Mouse (Mus musculus) heart, postnatal 36 days (tissue): ENCODE results near the gene Mycbpap. TPM values are rescaled to one million over a fixed set of nuclear protein-coding genes. Genes with fewer than 3 reads are reported as not detected.

Experiments
- DNase-seq, 2 experiments: peaks; one replicate each; pipeline ENCODE4 v3.0.0; 2021 to 2022
- intact Hi-C: fragments of 180-260 bp; cut with DNase I; formaldehyde crosslinking; loops from one replicate; pipeline ENCODE4 v1.15.1; 2025
- total RNA-seq, 2 experiments: library from RNA; stranded (reverse); gene quantifications; 2 replicates each; pipeline ENCODE4 v1.2.3; 2021

The Mycbpap gene
- total RNA-seq, result 1 to 10 TPM in 1 of 2 experiments, under 1 TPM in 1; 0.89 to 1.3 TPM

- peak; percentile 65 to 70 for DNase-seq
Measured at GRCm38 (mm10) chr11:94521219-94521843, at the start of gene Mycbpap. TSS of gene Mycbpap (minus strand) at chr11:94521742.

GRCm38 (mm10) chr11:94570612-94571011 lies 49.1 kb upstream of the Mycbpap start:
- DNase-seq, result peak in 1 of 2 experiments; percentile 36

More at GRCm38 (mm10) chr11:94521219-94521843, at the start of gene Mycbpap:
- intact Hi-C loops, result no loop called here

GRCm38 (mm10) chr11:94567326-94567725 lies 45.8 kb upstream of the Mycbpap start:
- DNase-seq, result no peak
- intact Hi-C loops, result no loop called here

More at GRCm38 (mm10) chr11:94570612-94571011, 49.1 kb upstream of the Mycbpap start:
- intact Hi-C loops, result loop anchor here (2.0 kb wide), 1 partner anchor 18 kb away; no protein-coding TSS in a partner anchor

DNA sequence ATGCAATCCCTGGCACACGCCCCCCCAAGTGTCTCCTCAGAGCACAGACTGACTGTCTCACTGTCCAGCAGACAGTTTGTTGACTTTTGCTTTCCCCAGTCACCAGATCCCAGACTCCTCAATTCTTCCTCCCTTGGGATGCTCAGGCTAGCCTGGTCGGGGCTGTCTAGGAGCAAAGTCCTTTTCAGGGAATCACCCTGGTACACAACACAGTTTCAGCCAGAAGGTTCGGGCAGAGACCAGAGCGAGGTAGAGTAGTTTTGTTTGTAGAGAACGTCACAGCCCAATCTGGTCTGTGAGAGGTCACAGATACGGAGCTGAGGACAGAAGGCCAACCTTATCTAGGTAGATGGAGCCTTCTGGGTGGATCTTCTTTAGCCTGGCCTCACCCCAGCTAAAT lies 45.0 kb upstream of the Mycbpap start:
- intact Hi-C loops, result no loop called here
- DNase-seq, result no peak

- no peak for DNase-seq
- intact Hi-C loops, result no loop called here
Measured at GRCm38 (mm10) chr11:94565151-94565479, 43.6 kb upstream of the Mycbpap start.

DNA sequence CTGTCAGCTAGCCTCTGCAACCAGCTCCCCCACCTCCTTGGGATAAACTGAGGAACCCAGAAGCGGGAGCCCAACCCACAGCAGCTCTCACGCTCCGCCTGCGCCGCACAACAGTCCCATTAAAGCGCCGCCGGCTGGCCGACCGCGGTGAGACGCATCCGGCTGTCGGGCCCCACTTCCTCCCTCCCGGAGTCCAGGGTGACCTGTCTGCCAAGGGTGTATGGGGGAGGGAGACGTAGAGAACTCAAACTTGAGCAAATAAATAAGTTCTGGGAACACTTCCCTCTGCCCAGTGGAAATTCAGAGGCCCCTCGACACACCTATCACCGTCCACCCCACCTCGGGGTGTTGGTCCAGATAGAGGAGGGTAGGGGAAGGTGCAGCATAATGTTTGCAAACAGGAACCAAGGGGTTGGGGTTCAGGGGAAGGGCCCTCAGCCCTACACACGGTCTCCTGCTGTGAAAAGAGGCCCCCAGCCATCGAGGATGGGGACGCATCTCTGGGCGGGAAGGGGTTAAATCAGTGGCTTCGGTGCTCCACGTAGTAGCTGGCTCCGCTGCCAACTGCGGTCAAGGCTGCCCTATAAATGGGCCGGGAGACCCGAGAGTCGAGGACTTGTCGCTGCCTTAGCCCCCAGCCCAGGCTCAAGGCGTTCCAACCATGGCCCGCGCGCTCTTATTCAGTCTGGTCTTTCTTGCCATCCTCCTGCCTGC lies 43.1 kb upstream of the Mycbpap start, which contains the start of gene Chad:
Chad (plus strand) TSS at position 611 of the 714 bp plus-strand sequence.
- intact Hi-C loops, result no loop called here
- DNase-seq, result peak; percentile 35 to 49

- intact Hi-C loops, result no loop called here
- DNase-seq, result no peak
Measured at GRCm38 (mm10) chr11:94563821-94564220, 42.3 kb upstream of the Mycbpap start.

GRCm38 (mm10) chr11:94563383-94563782 lies 41.8 kb upstream of the Mycbpap start:
- intact Hi-C loops, result no loop called here

DNA sequence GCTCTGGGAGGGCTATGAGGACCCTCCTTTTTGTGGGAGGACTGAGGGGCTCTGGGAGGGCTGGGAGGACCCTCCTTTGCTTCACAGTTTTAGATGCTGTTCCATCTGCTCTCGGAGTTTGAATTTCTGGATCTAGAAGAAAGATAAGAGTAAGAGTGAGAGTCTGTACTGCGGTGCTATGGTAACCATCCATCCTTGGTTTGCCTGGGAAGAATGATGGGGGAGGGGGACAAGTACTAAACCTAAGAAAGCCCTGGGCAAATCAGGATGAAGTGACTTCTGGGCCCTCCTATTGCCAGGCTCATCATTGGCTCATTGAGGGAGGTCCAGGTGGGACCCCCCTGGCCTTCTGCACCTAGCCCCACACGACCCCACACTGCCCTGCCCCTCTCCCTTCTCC lies 36.7 kb upstream of the Mycbpap start:
- intact Hi-C loops, result no loop called here

More at GRCm38 (mm10) chr11:94563383-94563782, 41.8 kb upstream of the Mycbpap start:
- DNase-seq, result no peak

GRCm38 (mm10) chr11:94550442-94550744 lies 28.9 kb upstream of the Mycbpap start:
- intact Hi-C loops, result no loop called here

More for the DNA sequence above, 36.7 kb upstream of the Mycbpap start:
- DNase-seq, result no peak

DNA sequence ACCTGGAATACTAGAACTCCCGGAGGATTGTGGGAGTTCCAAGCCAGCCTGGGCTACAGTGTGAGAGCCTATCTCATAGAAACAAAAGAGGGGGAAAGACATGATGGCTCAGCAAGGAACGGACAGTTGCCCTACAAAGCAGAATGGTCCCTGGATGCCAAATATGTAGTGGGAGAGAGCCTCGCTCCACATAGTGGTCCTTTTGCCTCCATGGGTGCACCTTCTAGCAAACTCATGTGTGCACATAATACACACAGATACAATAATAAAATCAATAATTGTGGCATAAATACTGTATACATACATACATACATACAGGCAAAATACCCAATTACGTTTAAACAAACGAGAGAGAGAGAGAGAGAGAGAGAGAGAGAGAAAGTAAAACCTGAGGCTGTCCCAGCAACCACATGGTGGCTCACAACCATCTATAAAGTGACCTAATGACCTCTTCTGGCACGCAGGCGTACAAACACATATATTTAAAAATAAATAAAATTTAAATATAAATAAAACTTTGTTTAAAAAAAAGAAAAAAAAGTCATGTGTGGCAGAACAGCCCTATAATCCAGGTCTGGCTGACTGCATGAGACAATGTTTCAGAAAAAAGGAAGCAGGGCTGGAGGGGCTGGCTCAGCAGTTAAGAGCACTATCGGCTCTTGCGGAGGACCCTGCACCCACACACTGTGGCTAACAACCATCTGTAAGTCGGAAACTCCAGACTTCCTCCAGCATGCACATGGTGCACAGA lies 28.3 kb upstream of the Mycbpap start:
- intact Hi-C loops, result loop anchor here (2.0 kb wide), 2 partner anchors 53 to 167 kb away; no protein-coding TSS in a partner anchor

More at GRCm38 (mm10) chr11:94550442-94550744, 28.9 kb upstream of the Mycbpap start:
- no peak for DNase-seq

DNA sequence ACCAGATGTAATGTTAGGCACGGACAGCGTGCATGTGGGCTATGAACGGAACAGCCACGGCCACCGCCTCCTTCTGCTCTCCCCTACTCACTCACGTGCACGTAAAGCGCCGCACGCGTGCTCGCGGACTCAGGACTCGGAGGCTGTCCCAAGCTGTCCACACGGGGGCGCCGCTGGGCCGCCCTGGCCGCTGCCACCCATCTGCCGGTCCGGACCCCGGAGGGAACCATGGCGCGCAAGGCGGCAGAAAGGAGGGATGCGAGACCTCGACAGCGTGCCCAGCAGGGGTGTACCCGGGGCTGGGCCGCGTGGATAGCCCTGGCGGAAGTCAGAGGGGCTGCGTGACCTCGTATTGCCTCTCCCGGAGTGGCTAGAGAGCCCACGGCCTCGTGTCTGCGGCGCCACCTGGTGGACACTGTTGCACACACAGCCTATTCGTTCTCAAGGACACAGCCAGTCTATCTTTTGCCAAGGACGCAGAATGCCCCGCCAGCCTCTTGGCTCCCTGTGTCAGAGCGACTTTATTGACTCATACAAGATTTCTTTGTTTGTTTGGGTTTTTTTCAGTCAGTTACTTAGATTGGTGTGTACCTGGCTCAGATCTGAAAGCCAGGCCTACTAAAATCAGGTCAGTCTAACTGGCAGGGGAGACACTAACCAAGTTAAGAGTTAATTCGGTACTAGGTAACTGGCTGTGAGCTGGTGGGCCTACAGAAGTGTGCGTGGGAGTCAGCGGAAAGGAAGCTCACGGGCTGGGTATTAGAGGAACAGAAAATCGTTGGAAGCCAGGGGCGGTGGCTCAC lies 27.5 kb upstream of the Mycbpap start, which contains the start of gene Rsad1:
Rsad1 (minus strand) TSS at position 368 of the 803 bp plus-strand sequence.
- DNase-seq, result peak; percentile 97 to 98
- intact Hi-C loops, result loop anchor here (2.0 kb wide), 2 partner anchors 54 to 168 kb away; no protein-coding TSS in a partner anchor

More for the DNA sequence above, 28.3 kb upstream of the Mycbpap start:
- no peak for DNase-seq

GRCm38 (mm10) chr11:94548041-94548784 lies 26.7 kb upstream of the Mycbpap start:
- intact Hi-C loops, result loop anchor here (2.0 kb wide), 2 partner anchors 55 to 169 kb away; no protein-coding TSS in a partner anchor
- DNase-seq, result peak in 1 of 2 experiments; percentile 45

DNA sequence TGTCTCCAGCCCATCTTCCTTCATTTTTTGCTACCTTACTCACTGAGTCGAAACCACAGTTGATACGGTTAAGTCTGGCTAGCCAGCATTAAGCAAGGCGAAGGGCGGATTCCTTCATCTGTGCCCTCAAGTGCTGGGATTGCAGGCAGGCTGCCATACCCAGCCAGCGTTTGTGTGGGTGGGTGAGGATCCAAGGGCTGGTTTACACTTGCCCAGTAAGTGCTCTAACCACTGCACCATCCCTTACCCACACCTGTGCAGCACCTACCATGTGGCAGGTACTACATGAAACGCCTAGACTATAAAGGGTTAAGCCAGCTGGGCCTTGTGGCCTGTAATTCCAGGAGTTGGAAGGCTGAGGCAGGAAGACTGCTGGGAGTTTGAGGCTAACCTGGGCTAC lies 25.7 kb upstream of the Mycbpap start:
- no peak for DNase-seq
- intact Hi-C loops, result no loop called here

- no peak for DNase-seq
- intact Hi-C loops, result no loop called here
Measured at GRCm38 (mm10) chr11:94546381-94546780, 24.8 kb upstream of the Mycbpap start.

DNA sequence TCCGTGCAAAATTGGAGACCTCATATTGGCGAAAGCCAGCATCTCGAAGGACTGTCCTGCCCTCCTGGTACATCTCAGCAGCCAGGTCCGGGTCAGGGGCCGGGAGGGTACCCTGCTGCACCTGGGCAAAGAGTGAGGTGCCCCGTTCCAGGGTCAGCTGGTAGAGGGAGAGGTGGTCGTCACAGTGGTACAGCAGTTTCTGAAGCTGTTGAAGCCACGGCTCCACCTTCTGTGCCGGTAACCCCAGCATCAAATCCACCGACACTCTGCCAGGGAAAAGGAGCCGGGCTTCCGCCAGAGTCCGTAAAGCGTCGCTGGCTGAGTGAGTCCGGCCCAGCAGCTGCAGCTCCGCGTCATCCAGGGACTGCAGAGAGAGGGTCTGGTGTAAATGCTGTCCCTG lies 22.9 kb upstream of the Mycbpap start:
- intact Hi-C loops, result loop anchor here (2.0 to 5.0 kb wide), 2 partner anchors 124 to 212 kb away; no protein-coding TSS in a partner anchor
- peak in 1 of 2 experiments; percentile 36 for DNase-seq

- intact Hi-C loops, result loop anchor here (2.0 to 5.0 kb wide), 2 partner anchors 123 to 212 kb away; no protein-coding TSS in a partner anchor
- peak; percentile 92 to 95 for DNase-seq
Measured at GRCm38 (mm10) chr11:94543932-94544331, 22.4 kb upstream of the Mycbpap start.

DNA sequence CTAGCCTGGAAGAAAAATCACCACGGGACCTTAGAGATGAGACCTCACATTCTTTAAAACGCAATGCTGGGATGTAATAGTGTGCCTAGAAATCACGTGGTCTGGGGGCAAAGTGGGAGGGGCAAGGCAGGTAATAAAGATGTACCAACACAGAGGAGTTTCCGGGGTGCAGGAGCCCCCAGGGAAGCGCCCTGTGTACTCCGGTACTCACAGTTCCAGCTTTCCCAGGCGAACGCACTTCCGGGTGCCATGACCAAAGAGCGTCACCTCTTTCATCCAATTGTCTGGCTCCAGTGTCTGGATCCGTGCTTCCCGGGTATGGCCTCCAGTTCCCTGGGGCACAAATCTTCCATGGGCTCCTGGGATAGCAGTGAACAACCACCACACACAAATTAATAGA lies 21.8 kb upstream of the Mycbpap start:
- intact Hi-C loops, result loop anchor here (5.0 kb wide), 1 partner anchor 211 kb away; no protein-coding TSS in a partner anchor

DNA sequence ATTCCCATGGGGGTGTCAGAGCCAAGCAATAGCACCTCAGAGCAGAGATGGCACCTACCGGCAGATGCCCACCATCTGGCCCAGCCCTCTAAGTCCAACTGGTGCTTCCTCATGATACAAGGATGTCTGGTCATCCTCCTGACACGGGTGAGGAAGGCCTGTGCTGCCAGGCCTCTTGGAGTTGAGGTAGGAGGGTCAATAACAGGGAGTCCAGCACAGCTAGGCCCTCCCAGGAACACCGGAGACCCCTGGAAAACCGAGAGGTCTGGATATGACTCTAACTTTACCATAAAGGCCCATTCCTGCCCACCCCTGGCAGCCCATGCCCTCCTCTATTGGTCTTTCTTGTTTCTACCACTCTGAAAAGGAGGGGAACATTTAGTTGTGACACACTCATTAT lies 20.9 kb upstream of the Mycbpap start:
- intact Hi-C loops, result loop anchor here (5.0 kb wide), 1 partner anchor 210 kb away; no protein-coding TSS in a partner anchor
- no peak for DNase-seq

More for the DNA sequence above, 21.8 kb upstream of the Mycbpap start:
- no peak for DNase-seq
